Mouse (Mus musculus): ENCODE results near the gene Tnfaip8l1. TPM values are rescaled to one million over a fixed set of nuclear protein-coding genes. Genes with fewer than 3 reads are reported as not detected.

The Tnfaip8l1 gene
- 2.3 TPM for polyA plus RNA-seq (2012; fragmentation: generic; extraction: Trizol)

- Histone ChIP-seq H3ac (ENCODE audit: control insufficient read depth, insufficient read length) (no peak within 1 kb of the TSS), H3K36me3 (ENCODE audit: control insufficient read depth, insufficient read depth) (no peaks in the 10 kb centered on the region), H3K27me3 (ENCODE audit: control insufficient read depth, insufficient read depth, insufficient read length) (peaks cover 18% of the 10 kb centered on the region), H3K4me3 (peak within 1 kb of the TSS; percentile 17), H3K79me2 (ENCODE audit: control insufficient read depth, insufficient read depth) (no peaks in the 10 kb centered on the region), H3K4me2 (ENCODE audit: low read depth) (peak within 1 kb of the TSS; percentile 92)
- TF ChIP-seq MAX (IDR thresholded peaks at IDR 0.05; ENCODE audit: low read depth), result no peak
- TF ChIP-seq POLR2A (IDR thresholded peaks at IDR 0.05; ENCODE audit: insufficient read length, low read depth), result peak; percentile 40
- TF ChIP-seq E2F4 (IDR thresholded peaks at IDR 0.05; ENCODE audit: insufficient read depth), result peak; percentile 22
These were observed at the start of gene Tnfaip8l1 for GRCm38 (mm10) chr17:56162231-56162774. Gene Tnfaip8l1 (plus strand): TSS chr17:56162477.

DNA sequence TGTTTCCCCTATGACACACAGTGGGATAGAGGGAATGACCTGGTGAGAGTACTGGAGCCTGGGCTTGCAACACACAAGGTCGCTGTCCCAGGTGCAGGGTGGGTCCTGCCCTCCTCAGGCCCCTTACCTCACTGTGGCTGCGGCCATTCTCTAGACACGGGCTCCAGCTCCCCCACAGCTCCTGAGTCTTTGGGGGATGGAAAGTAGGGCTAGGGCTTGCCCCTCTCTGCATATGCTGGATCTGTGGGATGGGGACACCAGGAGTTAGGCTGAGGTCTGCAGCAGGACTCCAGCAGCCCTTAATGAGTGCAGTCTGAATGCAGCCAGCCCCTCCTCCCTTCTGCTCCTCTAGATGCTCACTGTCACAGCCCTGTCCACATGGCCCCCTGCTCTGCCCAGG is 49.5 kb upstream of the Tnfaip8l1 start:
- Histone ChIP-seq H3K4me3 (no peak overlapping the region), H3K36me3 (ENCODE audit: control insufficient read depth, insufficient read depth) (no peaks in the 10 kb centered on the region), H3K4me2 (ENCODE audit: low read depth) (no peak overlapping the region), H3K79me2 (ENCODE audit: control insufficient read depth, insufficient read depth) (no peaks in the 10 kb centered on the region), H3K27me3 (ENCODE audit: control insufficient read depth, insufficient read depth, insufficient read length) (peaks cover 14% of the 10 kb centered on the region), H3ac (ENCODE audit: control insufficient read depth, insufficient read length) (no peak overlapping the region)
- TF ChIP-seq POLR2A (IDR thresholded peaks at IDR 0.05; ENCODE audit: insufficient read length, low read depth) (no peak), TCF3 (IDR thresholded peaks at IDR 0.05; ENCODE audit: insufficient read length, low read depth) (no peak), REST (IDR thresholded peaks at IDR 0.05; ENCODE audit: insufficient read depth, insufficient read length) (no peak), MYOD1 (IDR thresholded peaks at IDR 0.05; ENCODE audit: control insufficient read depth in 1 of 3, insufficient read length in 2 of 3, low read depth in 2 of 3) (no peak), MAX (IDR thresholded peaks at IDR 0.05; ENCODE audit: low read depth) (no peak), POLR2AphosphoS2 (IDR thresholded peaks at IDR 0.05; ENCODE audit: insufficient read length, low read depth) (no peak), E2F4 (IDR thresholded peaks at IDR 0.05; ENCODE audit: insufficient read depth) (no peak), TCF12 (IDR thresholded peaks at IDR 0.05; ENCODE audit: insufficient read depth, poor library complexity, severe bottlenecking) (no peak), SRF (IDR thresholded peaks at IDR 0.05; ENCODE audit: control insufficient read depth, insufficient read length, low read depth) (no peak)

GRCm38 (mm10) chr17:56116193-56116592 is 46.1 kb upstream of the Tnfaip8l1 start:
- Histone ChIP-seq H3K36me3 (ENCODE audit: control insufficient read depth, insufficient read depth) (no peaks in the 10 kb centered on the region), H3ac (ENCODE audit: control insufficient read depth, insufficient read length) (no peak overlapping the region), H3K79me2 (ENCODE audit: control insufficient read depth, insufficient read depth) (no peaks in the 10 kb centered on the region), H3K4me3 (no peak overlapping the region), H3K4me2 (ENCODE audit: low read depth) (no peak overlapping the region), H3K27me3 (ENCODE audit: control insufficient read depth, insufficient read depth, insufficient read length) (peaks cover 34% of the 10 kb centered on the region)
- no peak for TF ChIP-seq MYOG (IDR thresholded peaks at IDR 0.05; ENCODE audit: control insufficient read depth in 1 of 3, insufficient read depth in 1 of 3, insufficient read length in 2 of 3, low read depth in 2 of 3)

- Histone ChIP-seq H3ac (ENCODE audit: control insufficient read depth, insufficient read length) (no peak within 1 kb of the TSS), H3K4me2 (ENCODE audit: low read depth) (no peak within 1 kb of the TSS), H3K79me2 (ENCODE audit: control insufficient read depth, insufficient read depth) (no peaks in the 10 kb centered on the region), H3K27me3 (ENCODE audit: control insufficient read depth, insufficient read depth, insufficient read length) (peaks cover 40% of the 10 kb centered on the region), H3K4me3 (no peak within 1 kb of the TSS), H3K36me3 (ENCODE audit: control insufficient read depth, insufficient read depth) (no peaks in the 10 kb centered on the region)
- no peak for TF ChIP-seq USF1 (IDR thresholded peaks at IDR 0.05; ENCODE audit: low read depth)
- TF ChIP-seq MYOG (IDR thresholded peaks at IDR 0.05; ENCODE audit: control insufficient read depth in 1 of 3, insufficient read depth in 1 of 3, insufficient read length in 2 of 3, low read depth in 2 of 3), result peak in 1 of 3 experiments; percentile 33
- no peak for TF ChIP-seq POLR2A (IDR thresholded peaks at IDR 0.05; ENCODE audit: insufficient read length, low read depth)
- TF ChIP-seq TCF12 (IDR thresholded peaks at IDR 0.05; ENCODE audit: insufficient read depth, poor library complexity, severe bottlenecking), result no peak
- TF ChIP-seq MAX (IDR thresholded peaks at IDR 0.05; ENCODE audit: low read depth), result no peak
- TF ChIP-seq POLR2AphosphoS2 (IDR thresholded peaks at IDR 0.05; ENCODE audit: insufficient read length, low read depth), result no peak
These were observed 45.0 kb upstream of the Tnfaip8l1 start, which contains the start of gene Plin5 for GRCm38 (mm10) chr17:56117251-56117710. Gene Plin5 (minus strand): TSS chr17:56117596.

GRCm38 (mm10) chr17:56119431-56119830 is 42.8 kb upstream of the Tnfaip8l1 start:
- Histone ChIP-seq H3K4me2 (ENCODE audit: low read depth) (no peak overlapping the region), H3K27me3 (ENCODE audit: control insufficient read depth, insufficient read depth, insufficient read length) (peaks cover 40% of the 10 kb centered on the region), H3K79me2 (ENCODE audit: control insufficient read depth, insufficient read depth) (no peaks in the 10 kb centered on the region), H3K4me3 (no peak overlapping the region), H3ac (ENCODE audit: control insufficient read depth, insufficient read length) (no peak overlapping the region), H3K36me3 (ENCODE audit: control insufficient read depth, insufficient read depth) (no peaks in the 10 kb centered on the region)
- TF ChIP-seq REST (IDR thresholded peaks at IDR 0.05; ENCODE audit: insufficient read depth, insufficient read length) (no peak), USF1 (IDR thresholded peaks at IDR 0.05; ENCODE audit: low read depth) (no peak), POLR2AphosphoS2 (IDR thresholded peaks at IDR 0.05; ENCODE audit: insufficient read length, low read depth) (no peak), MYOG (IDR thresholded peaks at IDR 0.05; ENCODE audit: control insufficient read depth in 1 of 3, insufficient read depth in 1 of 3, insufficient read length in 2 of 3, low read depth in 2 of 3) (no peak), MAX (IDR thresholded peaks at IDR 0.05; ENCODE audit: low read depth) (no peak), TCF3 (IDR thresholded peaks at IDR 0.05; ENCODE audit: insufficient read length, low read depth) (no peak), SRF (IDR thresholded peaks at IDR 0.05; ENCODE audit: control insufficient read depth, insufficient read length, low read depth) (no peak), MYOD1 (IDR thresholded peaks at IDR 0.05; ENCODE audit: control insufficient read depth in 1 of 3, insufficient read length in 2 of 3, low read depth in 2 of 3) (no peak), POLR2A (IDR thresholded peaks at IDR 0.05; ENCODE audit: insufficient read length, low read depth) (no peak), TCF12 (IDR thresholded peaks at IDR 0.05; ENCODE audit: insufficient read depth, poor library complexity, severe bottlenecking) (no peak), E2F4 (IDR thresholded peaks at IDR 0.05; ENCODE audit: insufficient read depth) (no peak), CEBPB (IDR thresholded peaks at IDR 0.05; ENCODE audit: insufficient read depth, poor library complexity, severe bottlenecking) (no peak)
